Mouse (Mus musculus) B cell, adult 62 days (primary cell): Measurements from ENCODE around the gene Tspan6. TPM values are rescaled to one million over a fixed set of nuclear protein-coding genes. Genes with fewer than 3 reads are reported as not detected.

ENCODE experiments used
- total RNA-seq: library from RNA; stranded (reverse); gene quantifications from 4 replicates; pipeline ENCODE4 v1.2.4, GENCODE M21; 2023

Tspan6 gene
- 1.1 to 1.9 TPM (median 1.5 TPM) in 4 replicates for total RNA-seq

GRCm38 (mm10) chrX:133898014-133898542 lies at the start of gene Tspan6:
Gene Tspan6, minus strand, starts transcription at chrX:133898429.

GRCm38 (mm10) chrX:133908261-133908660 lies 10.0 kb upstream of the Tspan6 start, which contains the start of gene Srpx2:
Gene Srpx2, plus strand, starts transcription at chrX:133908426.

GRCm38 (mm10) chrX:133850680-133851079 lies 47.5 kb downstream of the Tspan6 start, which contains the start of gene Tnmd:
Gene Tnmd, plus strand, starts transcription at chrX:133850980.

Other genes starting within 250 kb of the Tspan6 start
- gene Pcdh19, start 209.4 kb downstream of the Tspan6 start, total RNA-seq = not detected in 4 replicates
- gene Tnmd, start 47.4 kb downstream of the Tspan6 start, total RNA-seq = not detected in 4 replicates
- not detected in 4 replicates for gene Srpx2, start 10.0 kb upstream of the Tspan6 start, total RNA-seq
- gene Sytl4, start 83.4 kb upstream of the Tspan6 start, total RNA-seq = 0.24 to 0.58 TPM (median 0.27 TPM) in 4 replicates
- gene Cstf2, start 160.8 kb upstream of the Tspan6 start, total RNA-seq = 37.8 to 56.8 TPM (median 51.0 TPM) in 4 replicates